ENCODE assay signal across 11 mouse cellular contexts in the genomic region with DNA sequence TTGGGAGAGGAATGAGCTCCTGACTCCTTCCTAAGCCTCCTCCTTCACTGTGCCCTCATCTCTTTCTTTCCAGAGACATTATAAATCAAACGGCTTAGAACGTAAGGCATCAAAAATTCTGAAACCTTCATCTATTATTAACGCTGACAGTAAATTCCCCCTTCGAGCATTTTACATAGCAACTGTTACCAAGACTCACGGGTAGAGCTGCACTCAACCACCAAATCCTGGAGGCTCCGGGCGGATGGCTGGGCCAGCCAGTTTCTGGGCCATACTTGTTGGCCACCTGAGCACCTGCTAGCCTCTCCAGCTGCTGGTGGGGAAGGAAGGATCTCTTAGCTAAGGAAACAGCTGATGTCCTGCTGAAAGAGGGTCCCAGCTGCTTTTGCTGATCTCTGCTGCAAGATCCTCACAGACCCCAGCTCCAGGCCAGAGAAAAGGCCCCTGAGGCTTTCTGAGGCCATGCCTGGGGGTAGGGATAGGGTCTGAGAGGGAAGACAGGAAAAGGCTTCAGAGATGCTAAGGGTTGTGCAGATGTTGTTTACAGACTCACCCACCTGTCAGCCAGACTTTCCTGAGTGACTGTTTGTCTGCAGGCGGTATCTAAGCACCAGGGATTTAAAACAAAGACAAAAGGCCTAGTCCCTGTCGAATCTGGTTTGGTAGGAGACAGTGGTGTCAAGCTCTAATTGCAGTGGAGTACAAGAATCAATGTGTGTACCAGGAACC. TPM values are rescaled to one million over a fixed set of nuclear protein-coding genes. Genes with fewer than 3 reads are reported as not detected.
A peak's percentile ranks its signal among the peaks of the same experiment; 100 is the strongest.
DNase-seq lines count a peak whose midpoint lies in the region; ATAC-seq and TF ChIP-seq lines count a peak whose summit lies in the region.
"Had no signal": no experiment of that assay in that cellular context is flagged by ENCODE, and none has a peak within 500 bp of the region (broad histone marks: within the 10 kb centered on the region; RNA-seq: fewer than 3 reads in every experiment).

No protein-coding gene starts in this region.

- H3K4me3 ChIP-seq in layer of hippocampus, adult 2 months, result no peak overlapping the region
- no peak overlapping the region for H3K4me3 ChIP-seq in forebrain, embryonic 14.5 days (ENCODE audit: low read depth, low read length)
- H3K4me3 ChIP-seq in midbrain, embryonic 14.5 days (replicated peaks; ENCODE audit: low read depth, low read length), result no peak overlapping the region
- H3K4me3 ChIP-seq: kidney, embryonic 15.5 days; limb, embryonic 15.5 days; stomach, embryonic 15.5 days had no signal

- no peak overlapping the region for H3K4me2 ChIP-seq in forebrain, embryonic 14.5 days (ENCODE audit: low read length)
- H3K4me2 ChIP-seq in midbrain, embryonic 14.5 days (ENCODE audit: low read length), result peak overlapping the region; percentile 15; the same call in 1 of the 2 replicates
- H3K4me2 ChIP-seq: kidney, embryonic 15.5 days; limb, embryonic 15.5 days; stomach, embryonic 15.5 days had no signal

- 0 out of 2 replicates have a peak overlapping the region, but pooled peaks have one; percentile 8 for H3K9ac ChIP-seq in forebrain, embryonic 14.5 days (ENCODE audit: low read length)
- no peak overlapping the region; the same call in 1 of the 2 replicates for H3K9ac ChIP-seq in midbrain, embryonic 14.5 days (replicated peaks; ENCODE audit: low read length)
- H3K9ac ChIP-seq: kidney, embryonic 15.5 days; limb, embryonic 15.5 days; stomach, embryonic 15.5 days had no signal

- peak overlapping the region; percentile 81 for H3K27ac ChIP-seq in layer of hippocampus, adult 2 months
- H3K27ac ChIP-seq in forebrain, embryonic 14.5 days (ENCODE audit: low read depth, low read length), result peak overlapping the region; percentile 70
- H3K27ac ChIP-seq in midbrain, embryonic 14.5 days (replicated peaks; ENCODE audit: low read depth, low read length), result peak overlapping the region; percentile 78
- H3K27ac ChIP-seq: kidney, embryonic 15.5 days; limb, embryonic 15.5 days had no signal

- no peaks in the 10 kb centered on the region for H3K9me3 ChIP-seq in forebrain, embryonic 14.5 days (replicated peaks; ENCODE audit: control insufficient read depth, low read length)
- no peaks in the 10 kb centered on the region for H3K9me3 ChIP-seq in midbrain, embryonic 14.5 days (ENCODE audit: control insufficient read depth, low read length)
- H3K9me3 ChIP-seq: kidney, embryonic 15.5 days; limb, embryonic 15.5 days; stomach, embryonic 15.5 days had no signal

- no peak for ATAC-seq in forebrain, embryonic 14.5 days
- no peak; the same call in 1 of the 2 replicates for ATAC-seq in midbrain, embryonic 14.5 days (ENCODE audit: low FRiP score, low TSS enrichment)
- ATAC-seq in CD4-positive, CD25-positive, alpha-beta regulatory T cell, adult 4 months, result no peak

- peak in 1 of 2 experiments; percentile 9 for DNase-seq in layer of hippocampus, adult 2 months (ENCODE audit: low spot score in 2 of 2)
- DNase-seq in layer of hippocampus, adult 9-11 months, result no peak
- DNase-seq in forebrain, embryonic 14.5 days (ENCODE audit: low spot score), result peak; percentile 32
- DNase-seq in midbrain, embryonic 14.5 days, result peak; percentile 67
- peak; percentile 32 to 50 for DNase-seq in thymus, postnatal 36 days
- no peak for DNase-seq in adrenal gland, postnatal 4 days (ENCODE audit: low spot score in 2 of 2)
- DNase-seq in layer of hippocampus, adult 8-10 months (ENCODE audit: low spot score in 2 of 2), result no peak

- WGBS in forebrain, embryonic 14.5 days, result 60% methylated on average over 9 of the region's 9 CpGs
- 22% methylated on average over 9 of the region's 9 CpGs for WGBS in midbrain, embryonic 14.5 days

- H3K36me3 ChIP-seq in forebrain, embryonic 14.5 days (ENCODE audit: control insufficient read depth, insufficient read depth, low read length), result peaks cover 25% of the 10 kb centered on the region
- H3K36me3 ChIP-seq in midbrain, embryonic 14.5 days (ENCODE audit: control insufficient read depth, insufficient read depth, low read length), result no peaks in the 10 kb centered on the region
- H3K36me3 ChIP-seq: stomach, embryonic 15.5 days had no signal

- no peaks in the 10 kb centered on the region for H3K27me3 ChIP-seq in forebrain, embryonic 14.5 days (replicated peaks; ENCODE audit: control insufficient read depth, insufficient read depth, low read length)
- no peaks in the 10 kb centered on the region for H3K27me3 ChIP-seq in midbrain, embryonic 14.5 days (ENCODE audit: control insufficient read depth, insufficient read depth, low read length)
- H3K27me3 ChIP-seq: kidney, embryonic 15.5 days; limb, embryonic 15.5 days; stomach, embryonic 15.5 days had no signal

- no peak for TF ChIP-seq CTCF in layer of hippocampus, adult 2 months (conservative IDR thresholded peaks at IDR 0.05)

- peaks cover 24% of the 10 kb centered on the region for H3K4me1 ChIP-seq in forebrain, embryonic 14.5 days (ENCODE audit: control insufficient read depth, insufficient read depth, low read length)
- H3K4me1 ChIP-seq in midbrain, embryonic 14.5 days (ENCODE audit: control insufficient read depth, insufficient read depth, low read length), result peaks cover 47% of the 10 kb centered on the region

RNA-seq across cellular contexts. Expression of gene Rai1, which starts 56.5 kb away (rescaled TPM):
- 10 to 100 TPM; 78.1 to 89.7 TPM for total RNA-seq in layer of hippocampus, adult 2 months (2021)
- 26.4 and 28.5 TPM in 2 replicates for polyA plus RNA-seq in forebrain, embryonic 14.5 days (2014; fragmentation: Nextera tagmentation; extraction: Ambion mirVana)
- 37.7 and 39.9 TPM in 2 replicates for polyA plus RNA-seq in midbrain, embryonic 14.5 days (2014; fragmentation: Nextera tagmentation; extraction: Ambion mirVana)
- total RNA-seq in adrenal gland, postnatal 4 days (2021), result 10 to 100 TPM; 61.4 to 69.8 TPM
- 1 to 10 TPM; 8.4 to 8.9 TPM for polyA plus RNA-seq in CD4-positive, CD25-positive, alpha-beta regulatory T cell, adult 4 months (2017; shearing (Covaris generic))
- 10 to 100 TPM; 70.5 to 85.6 (median 78.1) TPM for total RNA-seq in layer of hippocampus, adult 8-10 months (2022)

Comparison
In these comparisons a context has a peak if more than half of its experiments do, and no peak if none do; other contexts are left out.
1. DNase-seq: peak in forebrain, embryonic 14.5 days (single experiment), midbrain, embryonic 14.5 days (single experiment) and thymus, postnatal 36 days (2 of 2); none in layer of hippocampus, adult 9-11 months (single experiment), adrenal gland, postnatal 4 days (0 of 2) and layer of hippocampus, adult 8-10 months (0 of 2).
2. Peak in every context shown above with its lines, with median percentiles within 50 percentile points of each other: H3K27ac ChIP-seq.